Mouse (Mus musculus) cerebellum, postnatal 14 days (tissue): ENCODE measurements around the gene Shank3.

ENCODE experiments used
- DNase-seq, 2 experiments: peaks; one replicate each; pipeline ENCODE4 v3.0.0; 2021; ENCODE audit warnings: mixed read lengths in 2 of 2

Shank3 gene

DNA sequence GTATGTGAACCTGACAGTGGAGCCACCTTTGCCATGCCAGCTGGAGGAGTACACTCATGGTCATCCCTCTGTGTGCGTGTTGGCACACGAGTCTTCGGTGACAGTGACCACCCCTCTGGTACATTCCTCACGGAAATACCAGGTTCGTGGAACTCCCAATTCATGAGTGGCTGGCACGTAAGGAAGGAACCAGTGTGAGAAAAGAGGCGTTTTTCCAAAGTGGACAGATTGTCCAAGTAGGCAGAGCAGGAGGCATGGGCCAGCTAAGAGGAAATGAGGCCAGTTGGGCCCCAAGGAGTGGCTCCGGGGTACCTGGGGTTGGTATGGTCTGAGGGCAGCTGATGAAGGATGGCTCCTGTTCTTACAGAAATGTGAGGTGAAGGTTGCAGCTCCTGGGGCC, 26.0 kb downstream of the Shank3 start:
- DNase-seq = peak; percentile 68 to 83

DNA sequence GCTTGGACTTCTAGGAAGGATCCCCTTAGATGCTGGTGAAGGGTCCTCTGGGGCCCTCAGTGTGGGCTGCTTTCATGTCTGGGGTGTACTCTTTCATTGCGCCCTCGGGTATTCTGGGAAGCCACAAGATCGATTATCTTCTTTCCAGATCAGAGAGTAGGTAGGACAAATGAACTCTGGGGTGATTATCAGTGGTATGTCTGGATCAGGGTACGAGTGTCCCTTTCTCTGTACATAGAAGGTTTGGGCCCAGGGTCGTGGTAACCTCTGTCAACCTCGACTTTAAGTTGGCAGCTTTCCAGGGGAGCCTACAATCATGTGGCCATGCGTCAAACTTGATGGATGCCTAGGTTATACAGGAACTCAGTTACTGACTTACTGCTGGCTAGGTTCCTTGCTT, 26.5 kb downstream of the Shank3 start:
- no peak for DNase-seq

DNA sequence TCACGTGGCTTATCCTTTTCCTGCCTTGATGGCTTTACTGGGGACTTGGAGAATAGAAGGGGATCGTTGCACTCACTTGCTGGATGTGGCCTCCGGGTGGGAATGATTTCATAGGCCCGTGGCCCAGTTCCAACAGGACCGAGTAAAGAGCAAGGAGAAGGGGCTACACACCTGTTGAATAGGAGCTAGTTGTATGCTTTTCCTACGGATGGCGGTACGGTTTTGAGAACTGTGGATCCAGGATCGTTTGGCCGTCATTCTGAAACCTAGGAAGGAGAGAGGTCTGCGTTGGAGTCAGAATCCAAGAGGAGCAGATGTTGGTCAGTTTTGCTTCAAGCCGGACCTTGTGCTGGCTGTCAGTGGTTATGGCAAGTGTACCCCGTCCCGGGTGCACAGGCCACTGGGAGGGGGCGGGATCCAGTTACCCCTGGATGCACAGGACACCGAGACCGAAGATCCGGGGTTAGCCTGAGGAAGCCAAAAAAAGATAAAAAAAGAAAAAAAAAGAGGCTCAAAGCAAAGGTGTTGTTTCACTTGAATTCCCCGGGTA, 27.4 kb downstream of the Shank3 start:
- DNase-seq = peak in 1 of 2 experiments; percentile 36

DNA sequence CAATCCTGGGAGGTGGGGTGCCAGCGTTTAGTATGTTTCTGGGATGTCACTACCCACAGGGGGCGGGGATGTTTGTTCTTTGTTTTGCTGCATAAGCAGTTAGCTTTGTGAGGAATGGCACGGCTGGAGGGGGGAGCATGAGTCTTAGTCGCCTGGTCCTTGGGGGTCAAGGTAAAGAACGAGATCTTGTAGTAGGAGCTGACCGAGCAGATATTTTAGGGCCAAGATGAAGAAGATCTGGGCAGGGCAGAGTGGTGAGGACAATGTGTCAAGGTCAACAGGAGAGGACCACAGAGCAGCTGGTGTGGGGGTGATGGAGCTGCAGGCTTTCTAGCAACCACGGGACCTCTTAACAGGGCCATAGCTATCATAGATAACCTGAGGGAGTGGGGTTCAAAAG, 28.0 kb downstream of the Shank3 start:
- DNase-seq = peak in 1 of 2 experiments; percentile 20

DNA sequence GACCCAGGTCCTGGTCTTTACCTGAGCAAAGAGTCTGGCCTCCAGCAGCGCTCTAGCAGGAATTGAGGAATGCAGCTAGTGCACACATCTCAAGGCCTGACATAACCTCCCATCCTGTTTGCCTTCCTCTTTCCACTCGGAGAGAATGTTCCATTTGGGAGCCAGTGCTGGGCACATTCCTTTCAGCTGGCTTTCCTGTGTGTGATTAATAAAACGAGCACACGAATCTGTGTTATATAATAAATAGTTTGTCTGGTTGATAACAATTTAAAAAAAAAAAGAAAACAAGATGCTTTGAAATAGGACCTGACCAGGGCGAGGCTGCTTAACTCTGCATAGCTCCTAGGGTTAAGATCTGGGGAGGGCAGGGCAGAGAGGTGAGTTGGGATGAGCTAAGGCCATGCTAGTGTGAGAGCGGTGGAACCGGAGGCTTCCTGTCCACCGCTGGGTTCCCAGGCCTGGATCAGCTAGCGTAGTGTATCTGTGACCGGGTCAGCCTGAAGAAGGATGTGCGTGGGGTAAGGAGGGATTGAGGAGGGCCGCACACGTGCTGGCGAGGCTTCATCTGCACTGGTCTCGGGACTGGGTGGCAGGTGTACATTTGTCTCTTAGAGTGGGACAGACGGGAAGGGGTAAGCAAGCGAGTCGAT, 28.9 kb downstream of the Shank3 start:
- no peak for DNase-seq

DNA sequence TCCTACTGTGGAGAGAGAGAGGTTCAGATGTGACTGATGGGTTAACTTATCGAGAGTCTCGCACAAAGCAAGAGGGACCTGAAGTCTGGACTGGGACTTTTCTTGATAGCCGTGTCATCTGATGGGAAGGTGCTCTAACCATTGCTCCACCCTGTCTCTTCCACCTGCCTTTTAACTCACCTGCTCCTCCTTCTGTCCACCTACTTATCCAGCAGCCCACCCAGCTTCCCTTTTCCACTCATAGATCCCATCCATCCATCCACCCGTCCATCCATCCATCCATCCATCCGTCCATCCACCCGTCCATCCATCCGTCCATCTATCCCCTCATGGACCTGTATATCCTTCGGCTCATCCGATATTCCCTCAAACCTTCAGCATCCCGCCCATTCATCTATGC, 29.5 kb downstream of the Shank3 start:
- no peak for DNase-seq

DNA sequence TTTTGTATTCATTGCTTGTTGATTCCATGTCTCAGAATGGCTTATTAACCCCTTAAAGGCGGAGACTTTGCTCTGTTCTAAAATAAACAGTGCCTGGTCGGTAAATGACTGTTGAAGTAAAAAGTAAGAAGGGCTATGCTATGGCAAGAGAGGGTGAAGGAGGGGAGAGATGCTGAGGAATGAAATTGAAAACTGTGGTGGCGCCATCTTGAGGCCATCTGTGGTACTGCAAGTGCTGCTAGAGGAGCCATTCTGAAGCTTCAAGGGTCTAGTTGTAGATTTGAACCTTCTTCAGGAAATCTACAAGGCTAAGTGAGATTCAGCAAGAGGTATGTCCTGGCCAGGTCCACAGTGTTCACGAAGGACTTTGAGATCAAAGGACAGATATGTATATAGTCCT, 30.9 kb downstream of the Shank3 start:
- DNase-seq = peak; percentile 91 to 95

DNA sequence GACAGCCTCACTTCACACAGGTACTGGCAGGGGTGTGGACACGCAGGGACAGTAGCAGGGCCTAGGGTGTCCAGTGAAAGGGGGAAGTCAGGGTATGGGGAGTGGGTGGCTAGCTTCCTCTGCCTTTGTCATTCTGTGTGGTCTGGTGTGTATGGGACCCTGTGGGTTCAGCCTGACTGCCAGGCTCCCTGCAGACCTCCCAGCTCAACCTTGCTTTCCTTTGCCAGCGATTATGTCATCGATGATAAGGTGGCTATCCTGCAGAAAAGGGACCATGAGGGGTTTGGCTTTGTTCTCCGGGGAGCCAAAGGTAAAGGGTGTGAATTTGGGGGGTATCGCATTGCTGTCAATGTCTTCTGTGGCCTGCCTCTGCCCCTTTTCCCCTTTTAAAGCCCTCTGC, 32.0 kb downstream of the Shank3 start:
- peak in 1 of 2 experiments; percentile 19 for DNase-seq

DNA sequence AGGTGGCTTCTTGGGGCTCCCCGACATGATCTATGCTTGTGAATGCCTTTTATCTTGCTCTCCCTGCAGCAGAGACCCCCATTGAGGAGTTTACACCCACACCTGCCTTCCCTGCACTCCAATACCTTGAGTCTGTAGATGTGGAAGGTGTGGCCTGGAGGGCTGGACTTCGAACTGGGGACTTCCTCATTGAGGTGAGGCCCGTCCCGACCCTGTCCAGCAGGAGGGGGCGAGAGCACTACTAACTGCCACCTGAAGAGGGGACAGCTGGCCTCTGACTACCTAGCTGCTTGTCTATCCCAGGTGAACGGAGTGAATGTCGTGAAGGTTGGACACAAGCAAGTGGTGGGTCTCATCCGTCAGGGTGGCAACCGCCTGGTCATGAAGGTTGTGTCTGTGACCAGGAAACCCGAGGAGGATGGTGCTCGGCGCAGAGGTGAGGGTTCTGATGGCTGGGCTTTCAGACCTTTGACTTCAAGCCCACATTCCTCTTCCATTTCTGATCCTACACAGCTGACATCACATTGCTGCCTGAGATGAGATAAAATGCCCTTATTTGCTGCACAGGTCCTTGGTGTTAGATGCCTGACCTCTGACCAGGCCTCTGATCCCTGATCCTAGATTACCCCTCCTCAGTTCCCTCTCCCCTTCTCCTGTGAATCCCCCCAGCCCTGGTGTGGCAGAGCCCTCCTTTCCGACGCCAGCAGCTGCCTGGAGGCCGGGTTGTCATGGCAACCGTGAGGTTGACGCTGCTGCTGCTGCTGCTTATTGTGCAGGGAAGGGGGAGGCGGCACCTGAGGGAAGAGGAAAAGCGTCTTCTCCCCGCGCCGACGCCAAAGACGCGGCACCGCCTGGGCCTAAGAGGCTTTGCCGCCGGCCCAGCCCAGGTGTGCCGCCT, 32.9 kb downstream of the Shank3 start:
- peak; percentile 19 to 74 for DNase-seq

DNA sequence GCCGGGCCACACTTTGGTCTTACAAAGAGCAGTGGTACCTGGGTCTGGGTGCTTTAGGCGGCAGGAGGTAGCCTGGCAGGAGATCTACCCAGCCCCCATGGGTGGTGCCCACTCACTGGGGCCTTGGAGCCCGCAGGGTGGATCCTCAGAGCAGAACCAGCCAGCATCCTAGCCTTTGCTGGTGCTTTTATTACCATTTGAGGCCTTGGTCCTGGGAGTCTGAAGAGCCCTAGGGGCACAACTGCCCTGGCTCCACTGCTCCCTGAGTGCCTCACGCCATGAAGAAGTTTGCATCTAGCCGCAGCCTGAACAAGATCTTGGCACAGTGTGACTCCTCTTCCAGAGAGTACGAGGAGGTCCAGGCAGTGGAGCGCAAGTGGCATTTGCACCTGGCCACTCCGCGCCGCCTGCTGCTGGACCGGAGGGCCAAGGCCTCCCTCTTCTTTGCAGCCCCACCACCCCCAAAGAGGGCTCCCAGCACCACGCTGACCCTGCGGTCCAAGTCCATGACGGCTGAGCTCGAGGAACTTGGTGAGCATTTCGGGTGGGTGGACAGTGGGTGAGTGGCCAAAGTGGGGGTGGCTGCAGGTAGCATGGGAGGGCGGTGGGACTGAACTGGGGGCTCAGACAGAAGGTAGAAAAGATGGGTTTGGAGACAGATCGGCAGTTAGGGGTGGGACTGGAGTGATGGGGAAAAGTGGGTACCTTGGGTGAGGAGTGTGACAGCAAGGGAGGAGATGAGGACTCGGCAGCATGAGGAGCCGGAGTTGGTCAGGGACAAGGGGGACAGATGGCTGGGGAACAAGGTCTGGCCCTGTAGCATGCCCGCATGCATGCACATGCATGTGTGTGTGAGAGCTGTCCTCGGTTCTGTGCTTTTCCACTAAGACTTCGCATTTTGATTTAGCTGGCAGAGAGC, 33.8 kb downstream of the Shank3 start:
- peak in 1 of 2 experiments; percentile 43 for DNase-seq

DNA sequence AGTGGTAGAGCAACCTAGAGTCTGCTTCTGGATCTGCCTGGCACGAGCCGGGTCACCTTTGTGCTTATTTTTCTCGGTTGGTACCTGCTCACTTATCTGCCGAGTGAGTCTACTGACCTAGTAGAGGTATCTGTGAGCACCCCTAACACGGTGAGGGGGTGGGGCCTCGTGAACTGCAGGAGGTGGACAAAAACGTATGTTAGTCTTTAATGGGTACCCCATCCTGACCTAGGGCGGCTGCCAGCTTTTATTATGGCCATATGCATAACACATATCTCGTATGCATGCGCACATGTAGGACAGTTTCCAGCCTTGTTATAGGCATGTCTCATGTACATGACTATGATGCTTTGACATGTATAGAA, 34.4 kb downstream of the Shank3 start:
- peak in 1 of 2 experiments; percentile 26 for DNase-seq

DNA sequence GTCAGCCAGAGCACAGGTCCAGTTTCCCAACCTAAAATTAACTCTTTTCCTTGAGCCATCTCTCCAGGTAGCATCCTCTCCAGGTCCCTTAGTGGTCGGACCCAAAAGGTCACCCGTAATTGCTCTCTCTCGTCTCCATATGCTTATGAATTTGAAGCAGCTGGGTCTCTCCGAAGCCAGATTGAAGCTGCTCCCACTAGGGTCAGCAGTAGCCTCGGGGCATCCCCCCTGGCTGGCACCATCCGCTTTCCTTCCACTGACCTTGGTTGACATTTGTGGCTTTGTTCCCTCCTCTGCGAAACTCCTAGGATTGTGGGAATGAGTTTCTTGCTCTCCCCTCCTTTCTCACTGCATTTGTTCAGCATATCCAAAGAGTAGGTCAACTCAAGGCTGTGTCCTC, 44.7 kb downstream of the Shank3 start:
- peak in 1 of 2 experiments; percentile 65 for DNase-seq

DNA sequence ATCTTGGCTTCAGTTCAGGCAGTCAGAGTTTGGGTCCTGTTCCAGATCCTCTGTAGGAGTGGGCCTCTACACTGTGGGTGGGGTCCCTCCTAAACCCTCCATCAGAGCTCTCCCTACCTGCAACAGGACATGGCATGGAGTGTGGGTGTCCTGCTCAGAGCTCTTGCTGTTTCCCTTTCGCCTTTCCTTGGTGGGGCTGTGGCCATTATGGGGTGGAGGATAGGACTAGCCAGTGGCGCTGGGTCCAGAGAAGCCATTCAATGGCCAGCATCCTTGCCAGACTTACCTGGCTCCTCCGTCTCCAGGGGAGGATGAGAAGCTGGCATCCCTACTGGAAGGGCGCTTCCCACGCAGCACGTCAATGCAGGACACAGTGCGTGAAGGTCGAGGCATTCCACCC, 47.9 kb downstream of the Shank3 start:
- DNase-seq = no peak

DNA sequence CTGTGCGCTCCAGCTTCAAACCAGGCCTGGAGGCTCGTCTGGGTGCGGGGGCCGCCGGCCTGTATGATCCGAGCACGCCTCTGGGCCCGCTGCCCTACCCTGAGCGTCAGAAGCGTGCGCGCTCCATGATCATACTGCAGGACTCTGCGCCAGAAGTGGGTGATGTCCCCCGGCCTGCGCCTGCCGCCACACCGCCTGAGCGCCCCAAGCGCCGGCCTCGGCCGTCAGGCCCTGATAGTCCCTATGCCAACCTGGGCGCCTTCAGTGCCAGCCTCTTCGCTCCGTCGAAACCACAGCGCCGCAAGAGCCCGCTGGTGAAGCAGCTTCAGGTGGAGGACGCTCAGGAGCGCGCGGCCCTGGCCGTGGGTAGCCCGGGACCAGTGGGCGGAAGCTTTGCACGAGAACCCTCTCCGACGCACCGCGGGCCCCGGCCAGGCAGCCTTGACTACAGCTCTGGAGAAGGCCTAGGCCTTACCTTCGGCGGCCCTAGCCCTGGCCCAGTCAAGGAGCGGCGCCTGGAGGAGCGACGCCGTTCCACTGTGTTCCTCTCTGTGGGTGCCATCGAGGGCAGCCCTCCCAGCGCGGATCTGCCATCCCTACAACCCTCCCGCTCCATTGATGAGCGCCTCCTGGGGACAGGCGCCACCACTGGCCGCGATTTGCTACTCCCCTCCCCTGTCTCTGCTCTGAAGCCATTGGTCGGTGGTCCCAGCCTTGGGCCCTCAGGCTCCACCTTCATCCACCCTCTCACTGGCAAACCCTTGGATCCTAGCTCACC, 48.6 kb downstream of the Shank3 start:
- peak; percentile 66 to 70 for DNase-seq

DNA sequence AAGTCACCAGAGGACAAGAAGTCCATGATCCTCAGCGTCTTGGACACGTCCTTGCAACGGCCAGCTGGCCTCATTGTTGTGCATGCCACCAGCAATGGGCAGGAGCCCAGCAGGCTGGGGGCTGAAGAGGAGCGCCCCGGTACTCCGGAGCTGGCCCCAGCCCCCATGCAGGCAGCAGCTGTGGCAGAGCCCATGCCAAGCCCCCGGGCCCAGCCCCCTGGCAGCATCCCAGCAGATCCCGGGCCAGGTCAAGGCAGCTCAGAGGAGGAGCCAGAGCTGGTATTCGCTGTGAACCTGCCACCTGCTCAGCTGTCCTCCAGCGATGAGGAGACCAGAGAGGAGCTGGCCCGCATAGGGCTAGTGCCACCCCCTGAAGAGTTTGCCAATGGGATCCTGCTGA, 49.4 kb downstream of the Shank3 start:
- peak; percentile 98 to 99 for DNase-seq

DNA sequence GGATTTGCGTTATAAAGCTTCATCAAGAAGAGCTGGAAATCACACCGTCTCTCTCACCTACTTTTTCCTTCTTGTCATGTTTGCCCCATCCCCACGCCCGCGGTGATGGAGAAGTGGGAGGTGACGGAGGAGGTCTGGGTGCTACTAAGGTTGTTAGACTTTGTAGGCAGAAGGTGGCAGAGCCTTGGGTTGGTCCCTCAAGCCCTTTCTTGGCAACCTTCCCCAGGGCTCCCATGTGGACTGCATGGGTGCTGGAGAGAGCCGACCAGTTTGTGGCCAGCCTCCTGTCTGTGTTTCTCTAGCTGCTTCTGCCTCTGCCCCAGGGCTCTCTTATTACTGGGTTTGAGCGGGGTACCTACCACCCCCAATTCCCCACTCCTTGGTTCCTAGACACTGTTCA, 51.1 kb downstream of the Shank3 start:
- no peak for DNase-seq

DNA sequence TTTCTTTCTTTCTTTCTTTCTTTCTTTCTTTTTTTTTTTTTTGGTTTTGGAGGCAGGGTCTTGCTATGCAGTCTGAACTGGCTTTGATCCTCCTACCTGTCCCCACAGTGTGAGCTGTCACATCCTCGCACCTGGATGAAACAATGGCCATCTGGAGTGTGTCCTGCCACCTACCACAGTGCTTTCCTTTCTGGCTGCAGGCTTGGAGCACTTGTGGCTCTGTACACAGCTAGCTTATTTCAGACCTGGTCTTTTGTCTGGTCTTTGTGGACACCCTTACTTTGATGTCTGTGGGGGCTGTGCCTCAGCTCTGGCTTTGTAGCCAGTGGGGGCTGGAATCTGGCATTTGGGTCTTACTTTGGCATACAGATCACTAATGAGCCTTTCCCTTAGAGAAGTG, 52.3 kb downstream of the Shank3 start:
- no peak for DNase-seq

DNA sequence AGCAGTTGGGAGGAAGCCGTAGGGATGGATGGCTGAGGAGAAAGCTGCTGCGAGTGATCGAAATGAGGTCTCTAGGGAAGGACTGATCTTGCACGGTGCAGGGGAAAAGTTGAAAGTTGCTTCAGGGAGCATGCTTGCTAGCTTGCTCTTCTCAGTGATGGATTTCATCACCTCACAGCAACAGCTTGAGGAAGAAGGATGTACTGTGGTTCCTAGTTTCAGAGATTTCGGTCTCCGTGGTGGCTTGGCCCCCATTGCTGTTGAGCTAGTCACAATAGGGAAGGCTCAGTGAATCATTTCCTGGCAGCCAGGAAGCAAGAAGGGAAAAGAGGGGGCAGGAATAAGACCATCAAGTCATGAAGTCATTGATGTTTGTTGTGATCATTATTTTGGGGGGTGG, 56.2 kb downstream of the Shank3 start:
- no peak for DNase-seq

DNA sequence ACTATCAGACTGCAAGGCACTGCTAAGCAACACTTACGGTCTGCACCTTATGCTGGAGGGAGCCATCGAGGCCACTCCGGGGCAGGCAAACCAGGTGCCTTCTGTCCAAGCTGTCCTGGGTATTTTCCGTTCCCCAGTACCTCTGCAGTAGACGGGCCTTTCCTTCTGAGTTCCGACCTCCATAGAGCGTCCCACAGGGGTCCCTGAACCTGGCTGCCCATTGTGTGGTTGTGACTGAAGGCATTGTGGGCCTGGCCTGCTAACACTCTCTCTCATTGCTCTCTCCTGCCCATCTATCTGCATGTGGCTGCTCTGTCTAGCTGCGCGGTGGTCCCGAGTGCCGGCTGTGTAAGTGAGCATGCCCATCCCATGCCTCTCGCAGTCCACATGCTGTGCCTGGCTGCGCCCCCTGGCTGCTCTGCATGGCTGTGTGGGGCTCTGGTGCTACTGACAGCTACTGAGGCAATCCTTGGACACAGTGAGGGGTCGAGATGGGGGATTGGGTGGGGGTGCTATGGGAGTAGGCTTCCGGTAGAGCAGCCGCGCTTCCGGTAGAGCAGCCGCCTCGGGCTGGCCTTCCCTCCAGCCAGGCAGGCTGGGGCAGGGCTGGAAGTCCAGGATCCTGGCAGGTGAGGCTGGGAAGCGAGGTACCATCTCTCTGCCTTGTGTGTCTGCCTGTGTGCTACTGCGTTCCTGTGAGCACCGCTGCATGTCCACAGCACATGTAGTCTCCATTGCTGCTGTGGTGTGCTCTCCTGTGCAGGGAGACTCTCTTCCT, 57.2 kb downstream of the Shank3 start:
- no peak for DNase-seq

DNA sequence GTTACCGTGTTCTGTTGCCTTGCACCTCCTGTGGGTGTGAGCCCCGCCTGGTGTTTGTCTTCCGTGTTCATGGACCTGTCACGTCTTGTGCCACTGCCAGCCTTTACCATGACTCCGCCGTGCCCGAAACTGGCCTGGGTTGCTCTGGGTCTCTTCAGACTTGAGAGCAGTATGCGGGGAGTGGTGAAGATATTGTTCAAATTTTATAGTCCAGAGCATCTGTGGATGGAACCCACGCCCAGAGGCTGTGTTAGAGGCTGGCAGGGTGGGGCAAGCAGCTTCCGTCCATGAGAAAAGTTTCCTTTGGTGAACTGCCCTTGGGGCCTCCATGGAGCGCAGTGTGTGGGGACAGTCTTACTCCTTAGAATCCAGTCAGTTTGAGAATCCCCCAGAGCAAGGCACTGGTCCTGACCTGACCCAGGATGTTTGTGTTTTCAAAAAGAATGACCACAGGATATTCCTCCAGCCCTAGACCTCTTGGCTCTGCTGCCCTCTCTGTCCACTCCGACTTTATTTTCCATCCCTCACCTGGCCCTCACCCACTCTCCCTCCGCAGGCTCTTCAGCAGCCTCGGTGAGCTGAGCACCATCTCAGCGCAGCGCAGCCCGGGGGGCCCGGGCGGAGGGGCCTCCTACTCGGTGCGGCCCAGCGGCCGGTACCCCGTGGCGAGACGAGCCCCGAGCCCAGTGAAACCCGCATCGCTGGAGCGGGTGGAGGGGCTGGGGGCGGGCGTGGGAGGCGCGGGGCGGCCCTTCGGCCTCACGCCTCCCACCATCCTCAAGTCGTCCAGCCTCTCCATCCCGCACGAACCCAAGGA, 58.0 kb downstream of the Shank3 start:
- DNase-seq = no peak
